Mouse (Mus musculus) E14TG2a.4 (cell line): ENCODE measurements around the gene Mvp.

Experiments
- CTCF ChIP-seq: conservative IDR thresholded peaks from 2 replicates; pipeline ENCODE4 v1.5.1; 2014; ENCODE audit warnings: low read length
- POU5F1 ChIP-seq: IDR thresholded peaks from 2 replicates; pipeline ENCODE4 v1.6.1; 2014; ENCODE audit warnings: low read length, borderline replicate concordance

DNA sequence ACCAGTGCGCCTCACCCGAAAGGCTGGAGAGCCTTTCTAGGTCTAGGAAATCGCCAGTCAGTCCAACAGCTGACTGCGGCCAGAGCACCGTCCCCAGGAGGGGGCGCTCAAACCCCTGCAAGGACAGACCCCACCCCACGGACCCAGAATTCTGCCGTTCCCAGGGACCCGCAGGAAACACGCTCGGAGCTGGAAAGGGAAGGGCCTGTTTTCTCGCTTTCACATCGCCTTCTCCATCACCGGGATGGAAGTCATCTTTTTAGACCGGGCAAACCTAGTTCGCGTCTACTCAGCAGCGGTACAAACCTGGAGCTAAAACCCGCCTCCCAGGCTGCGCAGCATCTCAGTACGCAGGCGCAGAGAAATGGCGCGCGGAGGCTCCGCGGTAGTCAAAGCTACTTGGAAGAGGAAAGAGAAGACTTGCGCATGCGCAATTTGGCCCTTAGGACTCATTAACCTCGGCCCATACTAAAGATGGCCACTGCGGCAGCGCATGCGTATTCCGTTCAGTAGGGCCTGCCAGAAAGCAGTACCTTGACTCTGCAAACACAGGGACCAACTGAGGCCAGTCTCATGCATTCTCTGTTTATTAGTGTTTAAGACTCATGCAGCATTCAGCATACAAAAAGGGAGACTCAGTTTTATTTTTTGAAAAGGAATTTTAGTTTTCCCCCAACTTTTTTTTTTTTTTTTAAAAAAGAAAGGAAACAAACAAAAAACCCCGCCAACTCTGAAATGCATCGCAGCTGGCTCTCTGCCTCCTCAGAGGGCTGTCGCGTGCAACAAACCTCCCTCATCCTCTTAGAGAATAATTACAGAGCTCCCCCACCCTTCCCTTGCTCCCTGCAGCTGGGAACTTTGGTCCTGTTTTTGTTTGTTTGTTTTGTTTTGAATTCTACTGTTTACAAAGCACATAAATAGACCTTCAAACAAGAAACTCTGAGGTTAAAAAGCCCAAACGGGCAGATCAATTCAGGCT, 2.8 kb upstream of the Mvp start, which contains the start of gene Pagr1a:
- TF ChIP-seq POU5F1 (no peak), CTCF (peak; percentile 86)
